Mouse (Mus musculus) gastrocnemius, postnatal 25 days (tissue): ENCODE data around the gene Supt6. TPM values are rescaled to one million over a fixed set of nuclear protein-coding genes. Genes with fewer than 3 reads are reported as not detected.

ENCODE experiments used
- DNase-seq: peaks from one replicate; pipeline ENCODE4 v3.0.0; 2022
- total RNA-seq, 2 experiments: library from RNA; stranded (reverse); gene quantifications; 1 replicate in 1 of 2; 2 replicates in 1 of 2; pipeline ENCODE4 v1.2.3; 2021

Gene Supt6
- total RNA-seq, 2 experiments from 2014 or later = 22.2 to 22.6 TPM

GRCm38 (mm10) chr11:78182961-78183844 is 62.6 kb downstream of the Supt6 start, which contains the start of gene Rpl23a:
Rpl23a (minus strand) TSS chr11:78183584.
- DNase-seq = peak; percentile 79

DNA sequence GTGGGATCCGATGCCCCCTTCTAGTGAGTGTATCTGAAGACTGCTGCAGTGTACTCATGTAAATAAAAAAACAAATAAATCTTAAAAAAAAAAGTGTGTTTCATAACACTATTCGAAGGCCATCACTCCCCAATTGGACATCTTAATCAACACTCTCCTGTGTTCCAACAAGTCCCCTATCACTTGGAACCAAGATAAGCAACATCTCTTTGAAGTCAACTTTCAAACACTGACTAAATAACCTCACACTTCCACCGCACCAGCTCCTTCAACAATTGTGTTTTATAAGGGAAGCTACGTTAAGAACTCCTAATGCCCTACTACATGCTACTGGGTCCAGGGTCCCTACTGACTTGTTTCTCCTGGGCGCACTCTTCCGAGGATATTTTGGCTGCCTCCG is 63.3 kb downstream of the Supt6 start:
- DNase-seq = no peak

- DNase-seq = no peak
These were observed 63.9 kb downstream of the Supt6 start for GRCm38 (mm10) chr11:78181830-78182357.

GRCm38 (mm10) chr11:78180081-78180761 is 65.6 kb downstream of the Supt6 start:
- no peak for DNase-seq

DNA sequence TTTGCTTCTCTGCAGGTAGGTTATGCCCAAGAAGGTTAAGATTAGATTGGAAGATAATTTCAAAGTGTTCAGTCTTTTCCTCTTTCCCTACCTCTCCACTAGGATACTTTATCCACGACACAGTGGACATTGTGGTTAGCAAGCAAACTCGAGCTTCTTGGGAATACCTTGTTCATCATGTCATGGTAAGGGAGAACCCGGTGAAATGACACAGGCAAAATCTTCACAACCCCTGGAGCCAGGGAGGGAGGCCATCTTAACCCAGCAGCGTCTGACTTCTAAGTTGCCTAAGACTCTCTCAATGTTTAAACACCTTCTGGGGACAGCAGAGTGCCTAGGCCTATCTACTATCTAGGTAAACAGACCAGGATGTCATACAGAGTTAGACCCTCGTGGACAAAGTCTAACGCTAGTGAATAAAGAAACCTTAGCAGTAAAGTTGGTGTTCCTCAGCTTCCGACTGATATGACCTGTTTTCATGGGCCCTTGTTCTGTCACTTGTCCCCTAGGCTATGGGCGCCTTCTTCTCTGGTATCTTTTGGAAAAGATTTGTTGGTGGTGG is 66.3 kb downstream of the Supt6 start:
- DNase-seq = no peak

DNA sequence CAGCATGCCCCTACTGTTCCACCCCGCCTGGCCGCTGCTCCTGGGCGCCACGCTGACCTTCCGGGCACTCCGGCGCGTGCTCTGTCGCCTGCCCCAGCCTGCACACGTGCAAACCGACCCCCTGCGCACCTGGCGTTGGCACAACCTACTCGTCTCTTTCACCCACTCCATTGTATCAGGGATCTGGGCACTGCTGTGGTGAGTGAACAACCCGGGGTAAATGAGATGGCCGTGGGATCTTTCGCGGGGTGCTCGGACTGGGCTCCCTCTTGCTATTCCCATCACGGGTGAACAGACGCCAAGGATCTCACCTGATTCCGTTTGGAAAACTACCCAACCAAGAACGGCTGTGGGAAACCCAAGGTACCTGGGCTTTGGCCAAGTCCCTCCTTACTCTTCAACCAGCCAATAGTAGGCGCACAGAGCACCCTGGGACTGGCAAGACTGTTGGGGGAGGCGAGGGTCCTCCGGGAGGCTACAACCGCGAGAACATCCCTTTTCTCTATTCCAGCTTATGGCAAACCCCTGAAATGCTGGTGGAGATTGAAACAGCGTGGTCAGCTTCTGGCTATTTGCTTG is 66.8 kb downstream of the Supt6 start:
- no peak for DNase-seq

DNA sequence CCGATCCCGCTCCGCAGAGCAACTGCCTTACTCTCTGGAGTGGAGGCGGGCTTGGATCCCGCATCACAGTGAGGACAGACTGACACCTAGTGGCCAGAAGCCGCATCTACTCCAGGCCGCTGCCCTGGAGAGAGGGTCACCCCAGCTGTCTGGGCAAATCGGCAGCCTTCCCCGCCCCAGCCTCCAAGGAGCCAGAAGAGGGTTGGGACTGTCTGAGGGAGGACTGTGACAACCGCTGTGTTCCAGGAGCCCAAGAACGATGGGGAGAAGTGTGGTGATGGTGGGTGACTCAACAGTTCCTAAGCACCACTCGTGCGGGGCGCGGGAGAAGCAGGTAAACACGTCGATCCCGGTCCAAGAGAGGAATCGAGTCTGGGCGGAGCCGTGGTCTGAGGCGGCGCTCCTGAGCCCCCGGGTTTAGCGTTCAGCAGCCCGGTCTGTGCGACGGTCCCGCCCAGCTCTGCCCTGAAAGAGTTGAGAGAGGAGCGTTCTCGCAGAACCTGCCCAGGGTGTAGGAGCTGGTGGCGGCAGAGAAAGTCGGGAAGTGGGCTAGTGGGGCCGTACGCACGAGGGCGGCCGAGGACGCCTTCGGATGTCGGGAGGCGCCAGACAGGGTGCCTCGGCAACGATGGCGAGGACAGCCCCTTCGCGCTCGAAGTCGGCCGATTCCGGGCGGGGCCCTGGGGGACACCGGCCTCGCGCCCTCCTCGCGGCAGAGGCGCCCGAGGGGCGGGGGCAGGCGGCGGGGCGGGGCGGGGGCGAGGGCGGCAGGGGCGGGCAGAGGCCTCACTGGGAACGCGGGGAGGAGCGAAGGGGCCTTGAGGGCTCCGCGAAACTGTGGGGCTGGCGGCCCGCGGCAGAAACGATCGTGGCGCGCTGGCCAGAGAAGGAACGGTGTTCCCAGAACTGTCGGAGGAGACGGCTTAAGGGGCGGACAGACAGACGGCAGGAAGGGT is 67.6 kb downstream of the Supt6 start:
- DNase-seq = peak; percentile 93

- DNase-seq = no peak
These were observed 68.3 kb downstream of the Supt6 start for GRCm38 (mm10) chr11:78177437-78177836.

DNA sequence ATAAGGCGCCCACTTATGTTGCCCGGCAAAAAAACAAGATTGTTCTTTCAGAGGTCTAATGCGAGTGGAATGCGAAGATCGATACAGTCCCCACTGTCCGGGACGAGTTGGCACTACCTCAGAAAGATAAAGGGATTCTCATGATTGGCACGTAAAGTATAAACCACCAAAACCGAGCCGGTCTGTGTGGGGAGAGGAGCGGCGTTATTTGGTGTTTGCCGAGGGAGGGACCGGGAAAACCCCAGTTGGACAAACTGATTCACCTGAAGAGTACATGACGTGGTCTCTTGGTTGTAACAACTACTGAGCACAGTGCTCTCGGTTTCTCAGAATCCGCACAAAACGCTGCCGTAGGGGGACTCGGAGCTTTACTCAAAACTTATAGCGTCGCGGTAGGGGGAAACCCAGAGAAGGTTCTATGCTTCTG is 68.9 kb downstream of the Supt6 start:
- no peak for DNase-seq

- DNase-seq = peak; percentile 88
These were observed 69.4 kb downstream of the Supt6 start, which contains the start of the genes Nek8 and Tlcd1 for GRCm38 (mm10) chr11:78176402-78176862. Nek8 (minus strand) TSS chr11:78176675. Tlcd1 (plus strand) TSS chr11:78176711.

DNA sequence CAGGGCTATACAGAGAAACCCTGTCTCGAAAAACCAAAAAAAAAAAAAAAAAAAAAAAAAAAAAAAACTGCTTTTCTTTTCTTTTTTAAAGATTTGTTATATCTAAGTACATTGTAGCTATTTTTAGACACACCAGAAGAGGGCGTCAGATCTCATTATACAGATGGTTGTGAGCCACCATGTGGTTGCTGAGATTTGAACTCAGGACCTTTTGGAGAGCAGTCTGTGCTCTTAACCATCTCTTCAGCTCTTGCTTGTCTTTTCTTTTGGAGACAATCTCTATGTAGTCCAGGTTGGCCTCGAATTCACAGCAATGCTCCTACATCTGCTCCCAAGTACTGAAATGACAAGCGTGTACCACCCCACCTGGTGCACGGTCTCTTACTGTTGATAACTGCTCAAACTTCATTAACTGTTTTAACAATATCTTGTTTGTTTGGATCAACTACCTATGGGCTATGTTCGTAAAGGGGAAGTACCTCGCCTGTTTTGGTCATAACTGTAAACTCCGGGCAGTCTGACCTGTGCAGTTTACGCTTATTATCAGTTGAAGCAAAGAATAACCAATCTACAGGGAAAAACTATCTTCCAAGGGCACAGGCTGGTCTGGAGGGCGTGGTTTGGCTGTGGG is 69.9 kb downstream of the Supt6 start:
- no peak for DNase-seq

DNA sequence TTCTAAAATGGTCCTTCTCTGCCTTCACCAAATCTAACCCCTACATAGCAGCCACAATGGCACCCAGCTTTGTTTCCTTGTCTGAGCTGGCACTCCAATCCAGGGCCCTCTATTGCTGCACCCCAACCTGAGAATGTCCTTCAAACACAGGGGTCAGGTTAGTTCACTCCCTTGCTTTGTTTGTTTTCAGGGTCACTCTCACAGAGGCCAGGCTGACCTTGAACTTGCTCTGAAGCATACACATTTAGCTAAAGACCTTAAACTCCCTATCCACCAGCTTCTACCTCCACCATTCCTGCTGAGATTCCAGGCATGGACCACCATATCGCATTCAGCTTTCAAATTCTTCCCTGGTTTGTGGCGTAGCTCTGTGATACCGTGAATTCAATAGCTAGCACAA is 71.3 kb downstream of the Supt6 start:
- no peak for DNase-seq

- no peak for DNase-seq
These were observed 72.9 kb downstream of the Supt6 start for GRCm38 (mm10) chr11:78172748-78173383.

DNA sequence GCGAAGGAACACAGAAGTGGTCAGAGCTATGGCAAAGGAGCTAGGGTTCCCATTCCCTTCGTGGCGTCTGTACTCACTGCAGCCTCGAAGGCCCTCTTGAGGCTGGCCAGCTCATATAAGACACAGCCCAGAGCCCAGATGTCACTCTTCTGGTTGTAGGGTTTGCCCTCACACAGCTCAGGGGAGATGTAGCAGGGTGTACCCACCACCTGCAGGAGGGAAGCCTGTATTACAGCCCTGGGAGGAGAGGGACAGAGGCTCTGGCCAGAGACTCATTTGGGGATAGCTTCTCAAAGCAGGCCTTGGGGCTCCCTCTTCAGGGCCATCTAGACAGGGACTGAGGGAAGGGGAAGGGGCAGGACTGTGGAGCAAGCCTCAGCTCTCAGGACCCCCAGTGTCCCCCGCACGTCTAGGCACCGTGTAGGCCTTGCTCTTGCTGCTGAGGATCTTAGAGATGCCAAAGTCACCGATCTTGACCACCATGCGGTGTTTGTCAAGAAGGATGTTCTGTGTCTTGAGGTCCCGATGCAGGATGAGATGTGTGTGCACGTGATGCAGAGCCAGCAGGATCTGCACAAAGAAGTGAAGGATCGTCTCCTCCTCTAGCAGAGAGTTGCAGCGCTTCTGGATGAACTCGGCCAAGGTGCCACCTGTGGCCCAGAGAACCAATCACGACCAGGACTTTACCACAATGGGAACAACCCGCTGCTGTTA is 73.6 kb downstream of the Supt6 start:
- DNase-seq = no peak

GRCm38 (mm10) chr11:78171328-78171727 is 74.5 kb downstream of the Supt6 start:
- no peak for DNase-seq

DNA sequence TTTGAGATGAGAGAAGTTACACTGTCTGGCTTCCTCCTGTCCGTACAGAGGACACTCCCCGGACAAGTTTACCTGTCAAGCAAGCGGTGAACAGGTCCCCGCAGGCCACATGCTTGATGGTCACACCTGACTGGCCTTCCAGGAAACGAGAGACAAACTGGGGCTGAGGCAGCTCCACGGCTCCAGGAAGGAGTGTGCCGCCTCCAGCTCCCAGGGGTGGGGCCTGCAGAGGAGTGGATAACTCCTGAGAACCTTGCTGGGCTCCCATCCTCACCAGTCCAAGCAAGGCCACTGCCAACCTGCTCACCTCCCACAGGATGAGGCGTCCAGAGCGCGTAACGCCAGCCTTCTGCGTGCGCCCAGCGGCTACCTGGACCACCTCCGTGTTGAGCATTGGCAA is 75.5 kb downstream of the Supt6 start:
- no peak for DNase-seq

DNA sequence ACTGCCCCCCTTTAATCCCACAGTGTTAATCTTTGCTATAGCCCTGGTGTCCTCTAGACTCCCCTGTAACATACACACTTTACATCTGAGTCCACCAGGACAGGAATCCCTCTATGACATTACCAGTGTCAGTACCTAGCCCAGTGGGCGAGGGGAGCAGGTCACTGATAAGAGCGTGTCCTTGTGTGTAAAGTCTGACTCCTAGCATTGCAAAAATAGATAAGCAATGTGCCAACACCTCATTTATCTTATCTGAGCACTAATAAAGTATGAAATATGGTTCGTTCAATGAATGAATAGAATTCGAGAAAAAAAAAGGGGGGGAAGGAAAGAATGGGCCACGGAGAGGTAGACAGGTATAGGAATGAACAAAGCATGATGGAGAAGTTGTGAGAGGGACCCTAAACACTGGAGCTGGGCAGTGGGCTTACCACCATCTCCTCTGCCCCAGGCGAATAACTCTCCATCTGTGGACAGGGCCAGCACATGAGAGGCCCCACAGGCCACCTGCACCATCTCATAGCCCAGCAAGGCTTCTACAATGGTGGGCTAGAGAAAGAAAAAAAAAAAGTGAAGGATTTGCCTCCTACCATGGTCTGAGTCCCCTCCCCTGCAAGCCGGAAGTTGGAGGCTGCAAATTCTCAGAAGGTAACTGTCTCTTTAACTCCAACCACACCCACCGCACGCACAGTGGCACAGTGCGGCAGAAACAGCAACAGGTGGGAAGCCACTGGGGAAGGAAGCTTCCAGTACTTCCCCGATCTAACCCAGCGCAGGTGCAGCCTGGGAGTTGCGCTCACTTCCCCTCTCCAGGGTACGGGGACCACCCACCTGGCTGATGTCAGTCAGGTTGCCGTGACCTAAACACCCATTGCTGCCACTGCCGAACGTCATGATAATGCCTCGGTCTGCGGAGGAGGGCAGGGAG is 77.0 kb downstream of the Supt6 start:
- no peak for DNase-seq
